ENCODE assay signal across 12 mouse cellular contexts in genomic region chr17:31521948-31522347, GRCm38 (mm10). TPM values are rescaled to one million over a fixed set of nuclear protein-coding genes. Genes with fewer than 3 reads are reported as not detected.
DNase-seq lines count a peak whose midpoint lies in the region; ATAC-seq and TF ChIP-seq lines count a peak whose summit lies in the region.
"Had no signal": no experiment of that assay in that cellular context is flagged by ENCODE, and none has a peak within 500 bp of the region (broad histone marks: within the 10 kb centered on the region; RNA-seq: fewer than 3 reads in every experiment).

No protein-coding gene starts in this region.

- no peak overlapping the region for H3K4me2 ChIP-seq in forebrain, embryonic 15.5 days (replicated peaks)
- peak overlapping the region; percentile 62 for H3K4me2 ChIP-seq in myocyte (ENCODE audit: low read depth)

- no peaks in the 10 kb centered on the region for H3K27me3 ChIP-seq in forebrain, embryonic 15.5 days
- no peaks in the 10 kb centered on the region for H3K27me3 ChIP-seq in myocyte (ENCODE audit: control insufficient read depth, insufficient read depth, insufficient read length)

- peak; percentile 48 for DNase-seq in cerebellum, adult 11-12 months
- no peak for DNase-seq in layer of hippocampus, adult 2 months (ENCODE audit: low spot score in 2 of 2)
- no peak for DNase-seq in layer of hippocampus, postnatal 25 days (ENCODE audit: extremely low spot score in 1 of 2, low spot score in 1 of 2)
- DNase-seq in adrenal gland, postnatal 14 days, result no peak
- no peak for DNase-seq in frontal cortex, postnatal 14 days (ENCODE audit: low spot score in 2 of 2)
- DNase-seq: adrenal gland, adult 8-10 months; heart, postnatal 36 days; lung, postnatal 10 days; thymus, postnatal 36 days had no signal

- H3K27ac ChIP-seq in layer of hippocampus, adult 2 months, result peak overlapping the region; percentile 98; the same call in 1 of the 2 replicates
- H3K27ac ChIP-seq in forebrain, embryonic 15.5 days (replicated peaks), result peak overlapping the region; percentile 85

- no peak overlapping the region for H3ac ChIP-seq in myocyte (ENCODE audit: control insufficient read depth, insufficient read length)

- peaks cover 30% of the 10 kb centered on the region for H3K4me1 ChIP-seq in forebrain, embryonic 15.5 days

- H3K9ac ChIP-seq in forebrain, embryonic 15.5 days (replicated peaks), result no peak overlapping the region

- no peak for TF ChIP-seq CTCF in layer of hippocampus, adult 2 months (conservative IDR thresholded peaks at IDR 0.05)

- no peak for TF ChIP-seq POLR2A in myocyte (IDR thresholded peaks at IDR 0.05; ENCODE audit: insufficient read length, low read depth)

- peaks cover 12% of the 10 kb centered on the region for H3K36me3 ChIP-seq in forebrain, embryonic 15.5 days
- H3K36me3 ChIP-seq in myocyte (ENCODE audit: control insufficient read depth, insufficient read depth), result no peaks in the 10 kb centered on the region

- no peak for ATAC-seq in cerebellum, adult (ENCODE audit: insufficient number of reproducible peaks, low FRiP score, low TSS enrichment)
- ATAC-seq in forebrain, embryonic 15.5 days (replicated peaks), result no peak

- 71% methylated on average over 6 of the region's 6 CpGs for WGBS in forebrain, embryonic 15.5 days

- H3K79me2 ChIP-seq in myocyte (ENCODE audit: control insufficient read depth, insufficient read depth), result no peaks in the 10 kb centered on the region

- H3K4me3 ChIP-seq in layer of hippocampus, adult 2 months, result peak overlapping the region; percentile 99; the same call in 1 of the 2 replicates
- no peak overlapping the region for H3K4me3 ChIP-seq in forebrain, embryonic 15.5 days
- no peak overlapping the region for H3K4me3 ChIP-seq in myocyte

- H3K9me3 ChIP-seq in forebrain, embryonic 15.5 days, result no peaks in the 10 kb centered on the region

TF ChIP-seq in myocyte, 11 proteins besides CTCF, POLR2A, EP300 and RAD21:
- TF ChIP-seq TCF3 (IDR thresholded peaks at IDR 0.05; ENCODE audit: insufficient read length, low read depth), result no peak
- no peak for TF ChIP-seq SRF (IDR thresholded peaks at IDR 0.05; ENCODE audit: control insufficient read depth, insufficient read length, low read depth)
- TF ChIP-seq MYOD1 (IDR thresholded peaks at IDR 0.05; ENCODE audit: control insufficient read depth in 1 of 3, insufficient read length in 2 of 3, low read depth in 2 of 3), result no peak
- no peak for TF ChIP-seq USF1 (IDR thresholded peaks at IDR 0.05; ENCODE audit: low read depth)
- TF ChIP-seq MAX (IDR thresholded peaks at IDR 0.05; ENCODE audit: low read depth), result no peak
- TF ChIP-seq POLR2AphosphoS2 (IDR thresholded peaks at IDR 0.05; ENCODE audit: insufficient read length, low read depth), result no peak
- no peak for TF ChIP-seq CEBPB (IDR thresholded peaks at IDR 0.05; ENCODE audit: insufficient read depth, poor library complexity, severe bottlenecking)
- TF ChIP-seq E2F4 (IDR thresholded peaks at IDR 0.05; ENCODE audit: insufficient read depth), result no peak
- no peak for TF ChIP-seq REST (IDR thresholded peaks at IDR 0.05; ENCODE audit: insufficient read depth, insufficient read length)
- no peak for TF ChIP-seq TCF12 (IDR thresholded peaks at IDR 0.05; ENCODE audit: insufficient read depth, poor library complexity, severe bottlenecking)
- no peak for TF ChIP-seq MYOG (IDR thresholded peaks at IDR 0.05; ENCODE audit: control insufficient read depth in 1 of 3, insufficient read depth in 1 of 3, insufficient read length in 2 of 3, low read depth in 2 of 3)

RNA-seq across cellular contexts. Expression of gene Ndufv3, which starts 2.0 kb away (rescaled TPM):
- 100 to 1,000 TPM; 257 to 258 TPM for total RNA-seq in layer of hippocampus, adult 2 months (2021)
- 100 to 1,000 TPM; 268 to 278 TPM for total RNA-seq in layer of hippocampus, postnatal 25 days (2021)
- 334 and 349 TPM in 2 replicates for polyA plus RNA-seq in forebrain, embryonic 15.5 days (2015; fragmentation: Nextera tagmentation; extraction: Ambion mirVana)
- 469 TPM for polyA plus RNA-seq in myocyte (2012; fragmentation: generic; extraction: Trizol)
- total RNA-seq in adrenal gland, postnatal 14 days (2021), result 547 and 568 TPM in 2 replicates

RNA-seq across cellular contexts. Expression of gene Wdr4, which starts 2.2 kb away (rescaled TPM):
- total RNA-seq in layer of hippocampus, adult 2 months (2021), result 10 to 100 TPM; 25.9 to 29.9 TPM
- total RNA-seq in layer of hippocampus, postnatal 25 days (2021), result 10 to 100 TPM; 23.8 to 25.6 TPM
- 40.3 and 41.5 TPM in 2 replicates for polyA plus RNA-seq in forebrain, embryonic 15.5 days (2015; fragmentation: Nextera tagmentation; extraction: Ambion mirVana)
- polyA plus RNA-seq in myocyte (2012; fragmentation: generic; extraction: Trizol), result 26.1 TPM
- total RNA-seq in adrenal gland, postnatal 14 days (2021), result 22.2 and 26.3 TPM in 2 replicates

RNA-seq across cellular contexts. Expression of gene Pknox1, which starts 42.6 kb away (rescaled TPM):
- 10 to 100 TPM; 13.6 to 14.6 TPM for total RNA-seq in layer of hippocampus, adult 2 months (2021)
- 10 to 100 TPM; 13.0 to 15.8 TPM for total RNA-seq in layer of hippocampus, postnatal 25 days (2021)
- 31.3 and 33.2 TPM in 2 replicates for polyA plus RNA-seq in forebrain, embryonic 15.5 days (2015; fragmentation: Nextera tagmentation; extraction: Ambion mirVana)
- polyA plus RNA-seq in myocyte (2012; fragmentation: generic; extraction: Trizol), result 15.3 TPM
- 21.4 and 22.1 TPM in 2 replicates for total RNA-seq in adrenal gland, postnatal 14 days (2021)
